Mouse (Mus musculus) midbrain, embryonic 14.5 days (tissue): ENCODE data around the gene Rassf5. TPM values are rescaled to one million over a fixed set of nuclear protein-coding genes. Genes with fewer than 3 reads are reported as not detected.
A peak's percentile ranks its signal among the peaks of the same experiment; 100 is the strongest.

Experiments
- ATAC-seq: fragments of 200-750 bp; cut with Nextera tagmentation; 2 replicates; pipeline ENCODE4 v1.8.0; 2017; ENCODE audit warnings: moderate number of reproducible peaks, moderate library complexity; ENCODE audit not compliant: low FRiP score, low TSS enrichment
- DNase-seq: peaks from one replicate; pipeline ENCODE4 v3.0.0-alpha.2; 2015
- H3K27ac ChIP-seq: fragments of 300-500 bp; sonication (generic); replicated peaks from 2 replicates; pipeline ENCODE4 v1.5.1; 2014; ENCODE audit warnings: mild to moderate bottlenecking, low read depth, low read length, moderate library complexity
- H3K27me3 ChIP-seq: fragments of 300-500 bp; sonication (generic); 2 replicates; pipeline ENCODE4 v1.6.1; 2014; ENCODE audit warnings: low read length, control low read depth, mixed read lengths; ENCODE audit not compliant: control insufficient read depth, insufficient read depth
- H3K36me3 ChIP-seq: fragments of 300-500 bp; sonication (generic); 2 replicates; pipeline ENCODE4 v1.6.1; 2014; ENCODE audit warnings: low read length, control low read depth; ENCODE audit not compliant: control insufficient read depth, insufficient read depth
- H3K4me1 ChIP-seq: fragments of 300-500 bp; sonication (generic); 2 replicates; pipeline ENCODE4 v1.6.1; 2014; ENCODE audit warnings: mild to moderate bottlenecking, antibody characterized with exemption, low read length, control low read depth; ENCODE audit not compliant: control insufficient read depth, insufficient read depth
- H3K4me2 ChIP-seq: fragments of 300-500 bp; sonication (generic); 2 replicates; pipeline ENCODE4 v1.6.1; 2014; ENCODE audit warnings: mild to moderate bottlenecking, low read length, moderate library complexity
- H3K4me3 ChIP-seq: fragments of 300-500 bp; sonication (generic); replicated peaks from 2 replicates; pipeline ENCODE4 v1.5.1; 2014; ENCODE audit warnings: low read depth, low read length
- H3K9ac ChIP-seq: fragments of 300-500 bp; sonication (generic); replicated peaks from 2 replicates; pipeline ENCODE4 v1.6.1; 2014; ENCODE audit warnings: mild to moderate bottlenecking, low read length, moderate library complexity
- H3K9me3 ChIP-seq: fragments of 300-500 bp; sonication (generic); 2 replicates; pipeline ENCODE4 v1.6.1; 2016; ENCODE audit warnings: low read length, control low read depth, mixed read lengths; ENCODE audit not compliant: control insufficient read depth
- WGBS: fragments of 180-500 bp; shearing (Covaris S2); extraction: QIAGEN DNeasy Blood & Tissue Kit; methylation state at CpG from one replicate; pipeline ENCODE4 v1.1.7; 2014; 5-methylcytosine and 5-hydroxymethylcytosine counted together
- polyA plus RNA-seq: library from polyadenylated mRNA; unstranded; fragments of >200 nt; fragmentation: Nextera tagmentation; extraction: Ambion mirVana; gene quantifications from 2 replicates; pipeline ENCODE4 v1.2.1, GENCODE M21; 2014

Rassf5 gene
- polyA plus RNA-seq, 1 experiment from 2014 or later: 3.0 TPM

DNA sequence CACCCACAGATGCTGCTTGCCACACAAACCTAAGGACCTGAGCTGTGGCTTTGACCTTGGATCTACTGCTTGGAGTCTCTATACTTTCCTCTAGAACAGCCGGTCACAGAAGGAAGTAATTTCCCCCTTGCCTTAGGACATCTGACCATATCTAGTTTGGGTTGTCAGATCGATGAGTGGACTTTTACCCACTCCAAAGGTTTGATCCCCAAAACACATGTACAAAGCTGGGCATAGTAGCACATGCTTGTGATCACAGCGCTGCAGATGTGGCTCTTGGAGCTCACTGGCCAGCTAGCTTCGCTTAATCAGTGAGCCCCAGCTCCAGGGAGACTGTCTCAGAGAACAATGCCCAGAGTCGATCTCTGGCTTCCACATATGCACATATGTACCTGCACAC is 37.0 kb downstream of the Rassf5 start:
- no peak overlapping the region for H3K27ac ChIP-seq
- H3K36me3 ChIP-seq: no peaks in the 10 kb centered on the region
- no peaks in the 10 kb centered on the region for H3K9me3 ChIP-seq
- H3K4me3 ChIP-seq: no peak overlapping the region
- H3K4me2 ChIP-seq: no peak overlapping the region
- DNase-seq (no peak), ATAC-seq (no peak)
- H3K4me1 ChIP-seq: no peaks in the 10 kb centered on the region
- no peak overlapping the region for H3K9ac ChIP-seq
- no peaks in the 10 kb centered on the region for H3K27me3 ChIP-seq
- WGBS: 88% methylated on average over 5 of the region's 5 CpGs

DNA sequence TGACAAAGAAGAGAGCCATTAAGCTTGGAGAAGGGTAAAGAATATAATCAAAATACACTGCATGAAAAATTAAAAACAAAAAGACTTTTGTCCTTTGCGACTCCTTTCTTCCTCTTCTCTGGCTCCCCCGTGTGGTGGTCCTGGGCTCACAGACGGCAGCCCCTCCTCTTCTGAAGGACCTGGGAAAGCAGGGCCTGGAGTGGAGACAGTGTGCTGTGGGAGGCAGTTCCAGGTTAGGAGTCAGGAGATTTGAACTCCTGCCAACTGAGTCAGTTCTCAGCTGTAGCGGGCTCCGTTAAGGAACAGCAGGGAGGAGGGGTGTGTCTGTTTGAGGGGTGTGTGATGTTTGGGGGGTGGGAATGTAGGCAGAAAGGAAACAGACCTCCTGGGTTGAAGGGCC is 37.5 kb downstream of the Rassf5 start:
- 5% methylated on average over 5 of the region's 5 CpGs for WGBS
- Histone ChIP-seq H3K9me3 (no peaks in the 10 kb centered on the region), H3K4me2 (no peak overlapping the region), H3K27me3 (no peaks in the 10 kb centered on the region), H3K27ac (no peak overlapping the region), H3K4me3 (no peak overlapping the region), H3K36me3 (no peaks in the 10 kb centered on the region), H3K9ac (no peak overlapping the region), H3K4me1 (no peaks in the 10 kb centered on the region)
- ATAC-seq (peak; percentile 58; the same call in 1 of the 2 replicates), DNase-seq (peak; percentile 82)

DNA sequence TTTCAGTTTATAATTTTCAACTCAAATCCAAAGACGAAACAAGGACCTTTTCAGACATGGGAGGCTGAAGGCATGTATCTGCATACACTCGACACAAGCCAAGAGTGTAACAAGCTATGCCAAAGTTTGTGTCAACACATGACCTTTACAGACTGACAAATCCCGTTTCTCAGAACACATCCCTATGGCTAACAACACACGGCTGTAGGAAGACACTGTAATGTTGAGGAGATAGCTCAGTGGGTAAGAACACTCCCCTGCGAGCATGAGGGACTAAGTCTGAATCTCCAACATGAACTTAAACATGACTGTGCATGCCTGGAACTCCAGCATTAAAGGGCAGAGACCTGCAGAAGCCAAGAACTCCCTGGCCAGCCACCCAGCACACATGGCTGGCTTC is 38.7 kb downstream of the Rassf5 start:
- Histone ChIP-seq H3K27me3 (no peaks in the 10 kb centered on the region), H3K27ac (no peak overlapping the region), H3K4me1 (no peaks in the 10 kb centered on the region), H3K36me3 (no peaks in the 10 kb centered on the region), H3K4me2 (no peak overlapping the region), H3K4me3 (no peak overlapping the region), H3K9me3 (no peaks in the 10 kb centered on the region), H3K9ac (no peak overlapping the region)
- WGBS: 87% methylated on average over 5 of the region's 5 CpGs
- DNase-seq: no peak
- no peak for ATAC-seq

DNA sequence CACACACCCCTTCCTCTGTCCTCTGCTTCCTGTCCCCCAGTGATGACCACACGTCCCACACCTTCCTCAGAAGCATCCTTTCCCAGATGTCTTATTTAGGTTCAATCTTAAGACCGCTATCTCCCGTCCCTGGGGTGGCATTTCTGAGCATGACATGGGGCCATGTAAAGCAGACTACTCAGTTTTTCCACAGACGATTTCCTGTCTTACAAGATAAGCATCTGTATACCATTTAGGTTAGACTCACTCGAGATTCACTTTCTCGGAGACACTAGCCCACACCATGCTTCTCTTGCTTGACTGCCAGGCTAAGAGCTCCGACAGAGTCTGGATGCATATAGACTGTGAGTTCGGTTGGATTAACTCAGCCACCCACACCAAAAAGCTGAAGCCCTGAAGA is 40.6 kb downstream of the Rassf5 start:
- Histone ChIP-seq H3K4me3 (no peak overlapping the region), H3K4me1 (no peaks in the 10 kb centered on the region), H3K4me2 (no peak overlapping the region), H3K27ac (no peak overlapping the region), H3K27me3 (no peaks in the 10 kb centered on the region), H3K36me3 (no peaks in the 10 kb centered on the region), H3K9ac (no peak overlapping the region), H3K9me3 (no peaks in the 10 kb centered on the region)
- ATAC-seq (no peak), DNase-seq (no peak)
- 88% methylated on average over 8 of the region's 8 CpGs for WGBS

DNA sequence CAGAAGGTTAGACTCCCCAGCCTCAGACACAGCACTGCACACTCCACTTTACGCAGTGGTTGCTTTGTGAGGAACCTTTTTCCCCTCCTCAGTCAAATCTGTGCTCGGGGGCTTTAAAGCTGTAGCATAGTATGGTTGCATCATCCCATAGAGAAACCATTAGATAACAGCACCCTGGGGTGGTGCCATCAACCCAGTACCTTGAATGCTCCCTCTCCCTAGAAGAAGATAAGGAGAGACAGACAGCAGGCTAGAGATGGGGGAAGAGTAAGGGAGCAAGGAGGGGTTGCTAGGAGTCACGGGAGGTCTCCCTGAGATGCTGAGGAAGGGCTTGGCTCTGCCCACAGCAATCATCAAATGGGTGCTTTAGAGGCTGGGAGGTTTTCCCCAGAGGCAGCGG is 43.7 kb downstream of the Rassf5 start:
- Histone ChIP-seq H3K4me3 (no peak overlapping the region), H3K4me2 (no peak overlapping the region), H3K9ac (no peak overlapping the region), H3K9me3 (no peaks in the 10 kb centered on the region), H3K4me1 (no peaks in the 10 kb centered on the region), H3K27ac (no peak overlapping the region), H3K36me3 (no peaks in the 10 kb centered on the region), H3K27me3 (no peaks in the 10 kb centered on the region)
- DNase-seq (no peak), ATAC-seq (no peak)
- WGBS: 83% methylated on average over 4 of the region's 4 CpGs

DNA sequence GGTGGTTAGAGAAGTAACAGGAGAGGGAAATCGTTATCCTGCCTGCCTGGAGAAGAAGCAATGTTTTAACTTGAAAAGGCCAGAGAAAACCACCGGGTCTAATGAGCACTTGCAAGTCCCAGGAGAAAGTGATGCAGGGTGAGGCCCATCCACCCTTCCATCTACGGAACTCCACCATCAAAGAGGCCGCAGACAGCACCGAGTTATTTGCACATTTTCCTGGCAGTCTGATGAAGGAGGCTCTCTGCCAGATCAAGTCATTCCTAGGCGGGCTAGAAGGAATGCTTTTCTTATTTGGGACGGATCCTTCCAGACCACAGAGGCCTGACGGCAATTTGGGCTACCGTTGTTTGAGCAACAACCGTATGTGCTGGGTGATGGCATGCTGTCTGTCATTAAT is 44.5 kb downstream of the Rassf5 start:
- DNase-seq: no peak
- Histone ChIP-seq H3K36me3 (no peaks in the 10 kb centered on the region), H3K4me1 (no peaks in the 10 kb centered on the region), H3K4me3 (no peak overlapping the region), H3K27me3 (no peaks in the 10 kb centered on the region), H3K4me2 (no peak overlapping the region), H3K9ac (no peak overlapping the region), H3K9me3 (no peaks in the 10 kb centered on the region), H3K27ac (no peak overlapping the region)
- ATAC-seq: no peak
- 70% methylated on average over 10 of the region's 10 CpGs for WGBS

DNA sequence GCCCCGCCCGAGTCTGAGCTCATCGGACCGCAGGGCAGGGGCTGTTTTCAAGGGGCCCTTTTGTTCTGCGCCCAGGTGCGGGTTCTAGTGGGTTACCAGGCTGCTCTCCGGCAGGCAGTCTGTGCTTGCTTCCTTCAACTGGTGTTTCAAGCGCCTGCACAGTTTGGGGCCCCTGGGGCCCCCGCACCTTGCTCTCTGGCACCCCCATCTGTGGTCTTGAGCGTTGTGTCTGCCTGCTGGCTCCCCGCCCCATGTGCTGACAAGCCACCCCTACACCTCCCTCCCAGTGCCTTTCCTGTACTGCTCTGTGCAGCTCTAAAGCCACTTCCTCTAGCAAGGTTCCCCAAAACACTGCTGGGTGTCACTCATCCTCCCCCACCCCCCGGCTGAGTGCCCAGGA is 45.1 kb downstream of the Rassf5 start:
- Histone ChIP-seq H3K4me1 (no peaks in the 10 kb centered on the region), H3K9ac (no peak overlapping the region), H3K4me2 (no peak overlapping the region), H3K9me3 (no peaks in the 10 kb centered on the region), H3K27me3 (no peaks in the 10 kb centered on the region), H3K36me3 (no peaks in the 10 kb centered on the region), H3K27ac (no peak overlapping the region), H3K4me3 (no peak overlapping the region)
- no peak for DNase-seq
- ATAC-seq: no peak
- 58% methylated on average over 12 of the region's 12 CpGs for WGBS

DNA sequence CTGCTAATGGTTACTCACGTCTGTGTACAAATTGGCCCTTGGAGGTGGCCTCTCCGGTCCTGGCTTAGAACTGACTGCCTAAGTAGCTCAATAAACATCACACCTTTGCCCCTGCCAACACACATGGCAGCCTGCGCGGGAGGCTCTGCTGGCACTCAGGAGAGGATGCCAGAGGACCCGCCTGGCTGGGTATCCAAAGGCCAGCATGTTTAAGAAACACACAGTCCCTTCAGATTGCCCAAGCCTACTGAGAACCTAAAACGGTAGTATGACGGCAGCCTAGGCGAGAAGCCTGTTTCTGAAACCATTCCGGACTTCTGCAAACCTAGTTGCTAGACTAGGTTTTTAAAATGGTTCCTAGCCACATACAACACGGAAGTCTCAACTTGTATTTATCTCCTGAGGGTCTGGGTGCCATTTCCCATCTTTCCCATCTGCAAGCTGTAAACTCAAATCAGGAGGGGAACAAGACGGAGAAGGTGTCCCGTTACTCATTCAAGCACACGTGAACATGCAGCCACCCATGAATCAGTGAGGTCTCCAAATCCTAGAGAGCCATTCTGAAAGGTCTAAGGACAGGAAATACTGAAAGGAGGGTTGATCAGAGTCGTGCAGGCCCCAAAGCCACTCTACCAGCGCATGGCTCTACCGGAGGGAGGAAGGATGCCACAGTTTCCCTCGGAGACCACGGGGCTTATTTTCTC is 45.8 kb downstream of the Rassf5 start:
- no peaks in the 10 kb centered on the region for H3K4me1 ChIP-seq
- no peaks in the 10 kb centered on the region for H3K27me3 ChIP-seq
- H3K27ac ChIP-seq: no peak overlapping the region
- DNase-seq (no peak), ATAC-seq (no peak)
- H3K36me3 ChIP-seq: no peaks in the 10 kb centered on the region
- H3K4me3 ChIP-seq: no peak overlapping the region
- H3K4me2 ChIP-seq: no peak overlapping the region
- WGBS: 88% methylated on average over 18 of the region's 18 CpGs
- H3K9ac ChIP-seq: no peak overlapping the region
- H3K9me3 ChIP-seq: no peaks in the 10 kb centered on the region

DNA sequence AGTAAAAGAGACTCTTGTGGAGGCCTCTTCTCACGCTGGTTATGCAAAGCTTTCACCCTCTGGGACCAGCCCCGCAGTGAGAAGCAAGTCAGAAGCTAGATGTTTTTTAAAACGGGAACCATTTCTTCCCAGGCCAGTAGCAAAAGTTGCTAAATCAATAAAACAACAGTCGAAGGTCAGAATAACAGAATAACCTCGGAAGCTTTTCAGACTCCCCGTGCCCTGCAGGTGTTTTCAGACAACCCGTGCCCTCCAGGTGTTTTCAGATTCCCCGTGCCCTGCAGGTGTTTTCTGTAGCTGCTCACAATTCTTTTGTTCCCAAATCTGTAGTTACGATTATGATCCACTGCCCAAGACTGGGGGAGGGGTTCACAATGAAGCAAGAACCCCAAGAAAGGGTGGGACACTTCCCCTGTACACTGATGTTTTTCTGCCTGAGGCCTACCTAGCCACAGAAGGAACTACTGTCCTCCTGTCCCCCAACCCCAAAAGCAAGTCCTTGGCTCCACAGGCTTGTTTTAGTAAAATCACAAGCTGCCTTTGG is 46.6 kb downstream of the Rassf5 start:
- no peak overlapping the region for H3K4me2 ChIP-seq
- DNase-seq: no peak
- 69% methylated on average over 9 of the region's 9 CpGs for WGBS
- ATAC-seq: no peak
- H3K36me3 ChIP-seq: no peaks in the 10 kb centered on the region
- no peak overlapping the region for H3K4me3 ChIP-seq
- no peak overlapping the region for H3K27ac ChIP-seq
- H3K27me3 ChIP-seq: no peaks in the 10 kb centered on the region
- H3K9me3 ChIP-seq: no peaks in the 10 kb centered on the region
- H3K4me1 ChIP-seq: no peaks in the 10 kb centered on the region
- H3K9ac ChIP-seq: no peak overlapping the region
